Mouse (Mus musculus): ENCODE measurements at regions not wholly inside any gene's neighbourhood (a gene's known extent, or its start where the extent isn't known, plus 50 kb on each side); places are given as distances from the start of the nearest gene placed in this dataset.

- in situ Hi-C loops (cut with MseI, MboI), result no loop called here
Measured at GRCm38 (mm10) chr10:39219366-39219765, 55.8 kb upstream of the Ccn6 start.

- in situ Hi-C loops (cut with MseI, MboI), result no loop called here
Measured at GRCm38 (mm10) chr10:39218151-39218550, 54.6 kb upstream of the Ccn6 start.

GRCm38 (mm10) chr10:39216142-39216904 is 52.7 kb upstream of the Ccn6 start:
- in situ Hi-C loops (cut with MseI, MboI), result no loop called here

GRCm38 (mm10) chr10:39214563-39214962 is 51.0 kb upstream of the Ccn6 start:
- in situ Hi-C loops (cut with MseI, MboI), result no loop called here
